Mouse (Mus musculus) embryonic facial prominence, embryonic 15.5 days (tissue): ENCODE measurements around the gene Olfr715. TPM values are rescaled to one million over a fixed set of nuclear protein-coding genes. Genes with fewer than 3 reads are reported as not detected.
"Not testable (repeated sequence)": the region's sequence is repeated elsewhere in the genome, so short reads cannot be mapped to it uniquely, and the experiment has no call there.

Experiments used
- ATAC-seq: fragments of 200-750 bp; cut with Nextera tagmentation; 2 replicates; pipeline ENCODE4 v1.8.0; 2017; ENCODE audit warnings: low read depth, moderate TSS enrichment; ENCODE audit not compliant: insufficient number of reproducible peaks, low FRiP score, low TSS enrichment
- H3K27ac ChIP-seq: fragments of 300-500 bp; sonication (generic); replicated peaks from 2 replicates; pipeline ENCODE4 v1.5.1; 2015; ENCODE audit warnings: mild to moderate bottlenecking, inconsistent platforms
- H3K27me3 ChIP-seq: fragments of 300-500 bp; sonication (generic); 2 replicates; pipeline ENCODE4 v1.6.1; 2015; ENCODE audit warnings: inconsistent platforms
- H3K36me3 ChIP-seq: fragments of 300-500 bp; sonication (generic); 2 replicates; pipeline ENCODE4 v1.6.1; 2015; ENCODE audit warnings: mild to moderate bottlenecking, inconsistent platforms
- H3K4me1 ChIP-seq: fragments of 300-500 bp; sonication (generic); 2 replicates; pipeline ENCODE4 v1.6.1; 2015; ENCODE audit warnings: inconsistent platforms
- H3K4me2 ChIP-seq: fragments of 300-500 bp; sonication (generic); replicated peaks from 2 replicates; pipeline ENCODE4 v1.6.1; 2015; ENCODE audit warnings: mild to moderate bottlenecking, inconsistent platforms
- H3K4me3 ChIP-seq: fragments of 300-500 bp; sonication (generic); replicated peaks from 2 replicates; pipeline ENCODE4 v1.5.1; 2015; ENCODE audit warnings: mild to moderate bottlenecking, inconsistent platforms
- H3K9ac ChIP-seq: fragments of 300-500 bp; sonication (generic); 2 replicates; pipeline ENCODE4 v1.6.1; 2015; ENCODE audit warnings: inconsistent platforms
- H3K9me3 ChIP-seq: fragments of 300-500 bp; sonication (generic); replicated peaks from 2 replicates; pipeline ENCODE4 v1.6.1; 2016; ENCODE audit warnings: inconsistent platforms
- WGBS: fragments of 180-500 bp; shearing (Covaris S2); methylation state at CpG from one replicate; pipeline ENCODE4 v1.1.7; 2015; 5-methylcytosine and 5-hydroxymethylcytosine counted together
- polyA plus RNA-seq: library from polyadenylated mRNA; unstranded; fragments of >200 nt; fragmentation: Nextera tagmentation; extraction: Ambion mirVana; gene quantifications from 2 replicates; pipeline ENCODE4 v1.2.1, GENCODE M21; 2015

The Olfr715 gene
- polyA plus RNA-seq = not detected in 2 replicates

DNA sequence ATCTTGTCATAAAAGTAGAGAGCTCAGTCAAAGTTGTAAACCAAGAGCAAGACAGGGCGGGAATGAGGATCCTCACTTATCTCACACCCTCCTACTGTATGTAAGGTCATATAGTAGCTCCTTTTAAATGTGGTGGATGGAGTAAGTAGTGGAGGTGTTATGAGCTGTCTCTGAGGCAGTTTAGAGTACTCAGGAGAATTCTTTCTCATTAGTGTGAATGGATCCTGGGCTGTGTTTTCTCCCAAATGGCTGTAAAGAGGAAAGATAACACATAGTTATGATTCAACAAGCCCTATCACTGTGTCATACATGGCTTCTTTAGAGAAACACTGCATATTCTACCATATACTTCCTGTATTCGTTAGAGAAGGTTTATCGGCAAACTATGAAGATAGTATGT is at the start of gene Olfr715:
Gene Olfr715, minus strand, starts transcription at position 101 of the 400 bp plus-strand sequence.
- not testable (repeated sequence) for H3K9ac ChIP-seq, H3K4me2 ChIP-seq, H3K27ac ChIP-seq, H3K27me3 ChIP-seq, H3K9me3 ChIP-seq, H3K4me3 ChIP-seq, H3K36me3 ChIP-seq, H3K4me1 ChIP-seq, ATAC-seq
- 67% methylated on average over 2 of the region's 3 CpGs for WGBS

DNA sequence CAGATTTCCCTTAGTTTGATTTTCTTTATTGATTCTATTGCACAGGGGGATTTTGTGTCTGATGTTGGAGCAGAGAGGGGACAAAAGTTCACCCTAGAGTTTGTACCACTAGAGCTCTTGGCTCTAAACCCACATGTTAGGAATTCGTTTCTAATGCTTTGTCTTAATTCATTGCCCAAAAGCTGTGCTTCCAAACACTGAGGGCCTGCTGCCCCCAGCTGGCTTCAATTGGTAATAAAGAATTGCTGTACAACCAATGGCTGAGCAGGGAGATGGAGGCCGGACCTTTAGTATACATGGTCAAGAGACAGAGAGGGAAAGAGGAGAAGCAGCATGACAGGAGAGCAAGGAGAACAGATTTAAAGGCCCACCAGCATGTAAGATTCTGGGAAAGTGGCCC is 49.5 kb upstream of the Olfr715 start:
- Histone ChIP-seq H3K27me3 (no peaks in the 10 kb centered on the region), H3K9ac (no peak overlapping the region), H3K9me3 (no peaks in the 10 kb centered on the region), H3K4me1 (no peaks in the 10 kb centered on the region), H3K4me2 (no peak overlapping the region), H3K4me3 (no peak overlapping the region), H3K27ac (no peak overlapping the region), H3K36me3 (no peaks in the 10 kb centered on the region)
- no peak for ATAC-seq
- WGBS = 39% methylated on average over 2 of the region's 2 CpGs

DNA sequence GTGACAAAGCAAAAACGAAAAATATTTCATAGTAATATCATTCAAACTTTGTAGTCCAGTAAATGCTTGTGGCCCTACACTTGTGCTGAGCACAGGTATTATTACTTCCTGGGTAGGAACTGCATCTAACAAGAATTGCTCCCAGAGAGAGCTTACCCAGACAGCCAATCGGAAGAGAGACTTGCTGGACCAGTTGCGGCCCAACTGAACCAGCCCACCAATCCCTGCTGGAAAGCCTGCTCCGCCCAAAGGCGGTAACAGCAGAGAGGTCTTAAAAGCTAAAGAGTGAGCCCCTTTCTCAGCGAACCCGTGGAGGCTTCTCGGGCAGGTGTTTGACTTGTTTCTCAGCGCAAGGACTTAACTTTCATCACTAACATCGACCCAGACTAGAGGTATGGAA is 35.8 kb upstream of the Olfr715 start, which contains the start of gene Nlrp14:
Gene Nlrp14, plus strand, starts transcription at position 301 of the 400 bp plus-strand sequence.
- no peak within 1 kb of the TSS for H3K9ac ChIP-seq
- no peak for ATAC-seq
- H3K27me3 ChIP-seq = no peaks in the 10 kb centered on the region
- no peak within 1 kb of the TSS for H3K27ac ChIP-seq
- H3K9me3 ChIP-seq = no peaks in the 10 kb centered on the region
- WGBS = 82% methylated on average over 10 of the region's 10 CpGs
- H3K36me3 ChIP-seq = no peaks in the 10 kb centered on the region
- no peaks in the 10 kb centered on the region for H3K4me1 ChIP-seq
- H3K4me3 ChIP-seq = no peak within 1 kb of the TSS
- no peak within 1 kb of the TSS for H3K4me2 ChIP-seq

DNA sequence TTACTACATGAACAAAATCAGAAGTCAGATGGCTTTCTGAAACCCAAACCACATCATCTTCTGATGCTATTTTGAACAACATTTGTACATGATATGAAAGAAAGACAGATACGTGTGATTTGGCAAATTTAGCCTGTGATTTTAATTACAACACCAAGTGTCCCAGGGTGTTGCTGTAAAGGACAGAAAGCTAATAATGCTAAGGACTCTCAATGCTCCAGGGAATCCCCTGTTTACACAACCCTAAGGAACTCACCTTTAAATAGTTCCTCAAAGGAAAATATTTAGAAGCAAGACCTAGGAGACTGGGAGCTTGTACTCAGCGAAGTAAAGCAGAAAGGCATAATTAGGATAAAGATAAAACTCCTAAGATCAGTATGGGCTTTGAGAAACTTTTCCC is 7.1 kb upstream of the Olfr715 start, which contains the start of gene Olfr716:
Gene Olfr716, plus strand, starts transcription at position 301 of the 400 bp plus-strand sequence.
- not testable (repeated sequence) for H3K9ac ChIP-seq, H3K27ac ChIP-seq, H3K36me3 ChIP-seq, ATAC-seq, H3K4me3 ChIP-seq, H3K4me2 ChIP-seq, H3K27me3 ChIP-seq, H3K9me3 ChIP-seq, H3K4me1 ChIP-seq
- 63% methylated on average over 2 of the region's 2 CpGs for WGBS

DNA sequence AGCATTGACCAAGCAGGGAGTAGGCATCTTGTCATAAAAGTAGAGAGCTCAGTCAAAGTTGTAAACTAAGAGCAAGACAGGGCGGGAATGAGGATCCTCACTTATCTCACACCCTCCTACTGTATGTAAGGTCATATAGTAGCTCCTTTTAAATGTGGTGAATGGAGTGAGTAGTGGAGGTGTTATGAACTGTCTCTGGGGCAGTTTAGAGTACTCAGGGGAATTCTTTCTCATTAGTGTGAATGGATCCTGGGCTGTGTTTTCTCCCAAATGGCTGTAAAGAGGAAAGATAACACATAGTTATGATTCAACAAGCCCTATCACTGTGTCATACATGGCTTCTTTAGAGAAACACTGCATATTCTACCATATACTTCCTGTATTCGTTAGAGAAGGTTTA is 20.6 kb downstream of the Olfr715 start, which contains the start of gene Olfr715b:
Gene Olfr715b, minus strand, starts transcription at position 101 of the 400 bp plus-strand sequence.
- H3K36me3 ChIP-seq, H3K4me1 ChIP-seq, H3K9me3 ChIP-seq, H3K9ac ChIP-seq, H3K27me3 ChIP-seq, H3K4me2 ChIP-seq, H3K27ac ChIP-seq, H3K4me3 ChIP-seq, ATAC-seq: not testable (repeated sequence)
- WGBS = 83% methylated on average over 2 of the region's 2 CpGs

DNA sequence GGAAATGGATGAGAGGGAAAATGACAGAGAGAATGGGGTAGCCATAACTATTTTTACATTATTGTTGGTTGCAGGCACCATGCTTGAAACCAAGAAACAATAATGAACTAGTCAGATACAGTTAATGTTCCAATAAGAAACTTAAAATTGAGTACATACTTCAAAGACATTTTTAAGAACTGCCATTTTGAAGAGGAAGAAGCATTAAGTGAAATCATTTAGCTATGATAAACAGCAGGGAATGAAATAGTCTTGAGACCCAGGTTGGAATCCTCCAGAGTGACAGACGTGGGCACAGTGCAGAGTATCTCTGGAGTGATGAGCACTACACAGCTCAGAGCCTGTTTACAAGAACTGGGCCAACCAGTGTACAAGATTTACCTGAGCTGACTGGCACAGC is 38.0 kb downstream of the Olfr715 start, which contains the start of gene Olfr17:
Gene Olfr17, plus strand, starts transcription at position 301 of the 400 bp plus-strand sequence.
- no peak within 1 kb of the TSS for H3K4me3 ChIP-seq
- H3K27ac ChIP-seq = no peak within 1 kb of the TSS
- no peak within 1 kb of the TSS for H3K9ac ChIP-seq
- 44% methylated on average over 1 of the region's 1 CpGs for WGBS
- H3K27me3 ChIP-seq = no peaks in the 10 kb centered on the region
- no peaks in the 10 kb centered on the region for H3K4me1 ChIP-seq
- no peaks in the 10 kb centered on the region for H3K36me3 ChIP-seq
- no peak for ATAC-seq
- no peaks in the 10 kb centered on the region for H3K9me3 ChIP-seq
- H3K4me2 ChIP-seq = no peak within 1 kb of the TSS

Other genes starting within 250 kb of the Olfr715 start
- 0.05 TPM in 1 of 2 replicates, not detected in the other for gene Olfr706, start 242.9 kb downstream of the Olfr715 start, polyA plus RNA-seq
- gene Olfr707, start 229.8 kb downstream of the Olfr715 start, polyA plus RNA-seq = 0.16 TPM in 1 of 2 replicates, not detected in the other
- 0.12 TPM in 1 of 2 replicates, not detected in the other for gene Olfr1532-ps1, start 223.1 kb downstream of the Olfr715 start, polyA plus RNA-seq
- 0.05 TPM in 1 of 2 replicates, not detected in the other for gene Olfr709-ps1, start 198.9 kb downstream of the Olfr715 start, polyA plus RNA-seq
- gene Olfr710, start 182.8 kb downstream of the Olfr715 start, polyA plus RNA-seq = not detected in 2 replicates
- gene Olfr6, start 167.1 kb downstream of the Olfr715 start, polyA plus RNA-seq = 0.11 TPM in 1 of 2 replicates, not detected in the other
- gene Olfr711, start 155.6 kb downstream of the Olfr715 start, polyA plus RNA-seq = not detected in 2 replicates
- gene Olfr2, start 125.0 kb downstream of the Olfr715 start, polyA plus RNA-seq = not detected in 2 replicates
- gene Olfr713, start 99.9 kb downstream of the Olfr715 start, polyA plus RNA-seq = 0.16 TPM in 1 of 2 replicates, not detected in the other
- gene Olfr714, start 60.1 kb downstream of the Olfr715 start, polyA plus RNA-seq = not detected in 2 replicates
- gene Olfr17, start 37.9 kb downstream of the Olfr715 start, polyA plus RNA-seq = 0.08 and 0.12 TPM in 2 replicates
- gene Olfr715b, start 20.7 kb downstream of the Olfr715 start, polyA plus RNA-seq = not detected in 2 replicates
- 0.05 TPM in 1 of 2 replicates, not detected in the other for gene Olfr716, start 7.2 kb upstream of the Olfr715 start, polyA plus RNA-seq
- gene Nlrp14, start 35.9 kb upstream of the Olfr715 start, polyA plus RNA-seq = not detected in 2 replicates
- not detected in 2 replicates for gene Rbmxl2, start 78.4 kb upstream of the Olfr715 start, polyA plus RNA-seq
- gene Syt9, start 239.6 kb upstream of the Olfr715 start, polyA plus RNA-seq = 4.3 and 4.7 TPM in 2 replicates